8 mouse cellular contexts compared by ENCODE assay signal in genomic region chr9:107288711-107289110, GRCm38 (mm10). TPM values are rescaled to one million over a fixed set of nuclear protein-coding genes. Genes with fewer than 3 reads are reported as not detected.
DNase-seq lines count a peak whose midpoint lies in the region; ATAC-seq and TF ChIP-seq lines count a peak whose summit lies in the region.

No protein-coding gene starts in this region.

- H3K27me3 ChIP-seq in CH12.LX (replicated peaks), result peaks cover 8% of the 10 kb centered on the region
- H3K27me3 ChIP-seq in forebrain, embryonic 13.5 days, result peaks cover 34% of the 10 kb centered on the region
- peaks cover 27% of the 10 kb centered on the region for H3K27me3 ChIP-seq in limb, embryonic 10.5 days (ENCODE audit: low read depth, poor library complexity, severe bottlenecking)
- peaks cover 38% of the 10 kb centered on the region for H3K27me3 ChIP-seq in midbrain, embryonic 10.5 days (ENCODE audit: low read depth, poor library complexity, severe bottlenecking)

- peak overlapping the region; percentile 70 for H3K9ac ChIP-seq in CH12.LX (ENCODE audit: insufficient read depth, low read depth)
- no peak overlapping the region for H3K9ac ChIP-seq in forebrain, embryonic 13.5 days

- H3K27ac ChIP-seq in CH12.LX (ENCODE audit: insufficient read depth, low read depth), result peak overlapping the region; percentile 78
- no peak overlapping the region for H3K27ac ChIP-seq in forebrain, embryonic 13.5 days
- H3K27ac ChIP-seq in limb, embryonic 10.5 days, result no peak overlapping the region
- H3K27ac ChIP-seq in midbrain, embryonic 10.5 days (replicated peaks), result no peak overlapping the region

- whole genome bisulfite sequencing in forebrain, embryonic 13.5 days, result 26% methylated on average over 8 of the region's 8 CpGs
- WGBS in limb, embryonic 10.5 days, result 26% methylated on average over 8 of the region's 8 CpGs
- 28% methylated on average over 8 of the region's 8 CpGs for WGBS in midbrain, embryonic 10.5 days

- DNase-seq in 3134 (ENCODE audit: extremely low read depth, insufficient read length, low spot score) (peak; percentile 37), CH12.LX (ENCODE audit: extremely low read depth) (peak; percentile 94)
- DNase-seq in limb, embryonic 10.5 days (ENCODE audit: low spot score), result no peak
- DNase-seq in midbrain, embryonic 10.5 days (ENCODE audit: low spot score), result no peak
- peak; percentile 41 to 58 for DNase-seq in thymus, postnatal 36 days
- DNase-seq in urinary bladder, postnatal 4 days (ENCODE audit: low spot score in 2 of 2), result no peak

- peak; percentile 56 for TF ChIP-seq POLR2A in CH12.LX (IDR thresholded peaks at IDR 0.05; ENCODE audit: low read depth, low read length)

- dilution Hi-C loops in CH12.LX (cut with MboI; ENCODE audit: extremely low pct_ligation_motif_present, extremely low pct_unique_long_range_greater_than_20kb, low sequenced_read_pairs), result no loop called here

- peak overlapping the region; percentile 83 for H3K4me2 ChIP-seq in CH12.LX (ENCODE audit: insufficient read depth, low read depth, poor library complexity, severe bottlenecking)
- peak overlapping the region; percentile 77 for H3K4me2 ChIP-seq in forebrain, embryonic 13.5 days

- no peak; the same call in 1 of the 2 replicates for ATAC-seq in forebrain, embryonic 13.5 days
- ATAC-seq in cerebellum, adult (ENCODE audit: insufficient number of reproducible peaks, low FRiP score, low TSS enrichment), result no peak

- no peak for TF ChIP-seq RAD21 in CH12.LX (IDR thresholded peaks at IDR 0.05; ENCODE audit: low read depth, low read length)

- no peaks in the 10 kb centered on the region for H3K9me3 ChIP-seq in CH12.LX (replicated peaks; ENCODE audit: low read length)
- H3K9me3 ChIP-seq in forebrain, embryonic 13.5 days (replicated peaks), result no peaks in the 10 kb centered on the region
- H3K9me3 ChIP-seq in limb, embryonic 10.5 days (replicated peaks), result no peaks in the 10 kb centered on the region
- H3K9me3 ChIP-seq in midbrain, embryonic 10.5 days (replicated peaks), result no peaks in the 10 kb centered on the region

- TF ChIP-seq EP300 in CH12.LX (IDR thresholded peaks at IDR 0.05; ENCODE audit: low read length), result no peak

- no peak for TF ChIP-seq CTCF in CH12.LX (conservative IDR thresholded peaks at IDR 0.05 in 1 of 2, IDR thresholded peaks at IDR 0.05 in 1 of 2; ENCODE audit: low read depth in 2 of 2, low read length in 2 of 2)

- in situ Hi-C loops in CH12.LX (cut with MboI; ENCODE audit: low pct_ligation_motif_present, low pct_unique_long_range_greater_than_20kb, low sequenced_read_pairs), result loop anchor here (5.0 to 25.0 kb wide), 2 partner anchors 41 to 626 kb away; partner anchors contain the start of gene Grm2

- H3K79me2 ChIP-seq in CH12.LX (replicated peaks; ENCODE audit: control insufficient read depth, extremely low read depth, insufficient read depth, poor library complexity, severe bottlenecking), result no peaks in the 10 kb centered on the region

- H3K4me1 ChIP-seq in CH12.LX (ENCODE audit: control insufficient read depth in 1 of 2, insufficient read depth in 2 of 2), result peaks cover 5 to 44% of the 10 kb centered on the region in 2 experiments
- peaks cover 13% of the 10 kb centered on the region for H3K4me1 ChIP-seq in forebrain, embryonic 13.5 days
- H3K4me1 ChIP-seq in limb, embryonic 10.5 days, result peaks cover 36% of the 10 kb centered on the region
- peaks cover 24% of the 10 kb centered on the region for H3K4me1 ChIP-seq in midbrain, embryonic 10.5 days

- peaks cover 9 to 34% of the 10 kb centered on the region in 2 experiments for H3K36me3 ChIP-seq in CH12.LX (replicated peaks in 1 of 2; ENCODE audit: control insufficient read depth in 1 of 2, insufficient read depth in 1 of 2, low read length in 1 of 2)
- H3K36me3 ChIP-seq in forebrain, embryonic 13.5 days (ENCODE audit: poor library complexity, severe bottlenecking), result no peaks in the 10 kb centered on the region
- H3K36me3 ChIP-seq in limb, embryonic 10.5 days, result no peaks in the 10 kb centered on the region
- H3K36me3 ChIP-seq in midbrain, embryonic 10.5 days, result no peaks in the 10 kb centered on the region

- H3K4me3 ChIP-seq in CH12.LX (replicated peaks in 1 of 3; ENCODE audit: low read depth in 2 of 3, low read length in 2 of 3, poor library complexity in 1 of 3), result peak overlapping the region; percentile 80 to 85 (median 81)
- H3K4me3 ChIP-seq in forebrain, embryonic 13.5 days, result no peak overlapping the region
- peak overlapping the region; percentile 57 for H3K4me3 ChIP-seq in limb, embryonic 10.5 days
- peak overlapping the region; percentile 63 for H3K4me3 ChIP-seq in midbrain, embryonic 10.5 days

TF ChIP-seq in CH12.LX, 34 proteins besides CTCF, POLR2A, EP300 and RAD21 (continues in another document):
- TF ChIP-seq SMC3 (IDR thresholded peaks at IDR 0.05; ENCODE audit: low read depth, low read length) (no peak), JUN (IDR thresholded peaks at IDR 0.05; ENCODE audit: insufficient read depth, low read depth, low read length) (no peak), ZNF384 (IDR thresholded peaks at IDR 0.05; ENCODE audit: low read depth, low read length) (no peak), E2F4 (IDR thresholded peaks at IDR 0.05; ENCODE audit: insufficient replicate concordance, low read depth, low read length) (no peak), MYC (IDR thresholded peaks at IDR 0.05; ENCODE audit: low read depth, low read length) (peak; percentile 75), USF2 (conservative IDR thresholded peaks at IDR 0.05; ENCODE audit: low read depth, low read length) (no peak), KAT2A (IDR thresholded peaks at IDR 0.05; ENCODE audit: insufficient replicate concordance, low read length) (no peak), TCF12 (IDR thresholded peaks at IDR 0.05; ENCODE audit: low read depth, low read length) (no peak), IRF4 (IDR thresholded peaks at IDR 0.05; ENCODE audit: low read depth, low read length) (no peak), ZKSCAN1 (IDR thresholded peaks at IDR 0.05; ENCODE audit: borderline replicate concordance, low read depth, low read length) (no peak), HCFC1 (IDR thresholded peaks at IDR 0.05; ENCODE audit: low read depth, low read length) (no peak; the same call in 1 of the 2 replicates), PAX5 (IDR thresholded peaks at IDR 0.05; ENCODE audit: low read length) (no peak), ELF1 (IDR thresholded peaks at IDR 0.05; ENCODE audit: low read depth, low read length) (peak; percentile 93), ZC3H11A (IDR thresholded peaks at IDR 0.05; ENCODE audit: low read depth, low read length) (no peak), POLR2AphosphoS2 (IDR thresholded peaks at IDR 0.05; ENCODE audit: low read depth, low read length) (no peak), CHD1 (IDR thresholded peaks at IDR 0.05; ENCODE audit: low read depth, low read length) (no peak), ETS1 (conservative IDR thresholded peaks at IDR 0.05; ENCODE audit: low read depth, low read length) (no peak), MEF2A (IDR thresholded peaks at IDR 0.05; ENCODE audit: borderline replicate concordance, low read depth, low read length) (peak; percentile 42; the same call in 1 of the 2 replicates), BHLHE40 (IDR thresholded peaks at IDR 0.05; ENCODE audit: low read depth, low read length) (peak; percentile 20; the same call in 1 of the 2 replicates), SIN3A (IDR thresholded peaks at IDR 0.05; ENCODE audit: low read length) (peak; percentile 92), MAX (IDR thresholded peaks at IDR 0.05; ENCODE audit: low read length) (peak; percentile 80), UBTF (IDR thresholded peaks at IDR 0.05; ENCODE audit: low read depth, low read length) (no peak)

RNA-seq across cellular contexts. Expression of gene Mapkapk3, which starts 1.0 kb away (rescaled TPM):
- total RNA-seq in CH12.LX (2012; rRNA removed), result 33.3 and 39.8 TPM in 2 replicates
- total RNA-seq in CH12.LX (2014; rRNA removed), result 29.1 and 29.9 TPM in 2 replicates
- 30.1 and 33.1 TPM in 2 replicates for polyA plus RNA-seq in CH12.LX (2012; ENCODE audit: insufficient read length, low read depth)
- polyA plus RNA-seq in forebrain, embryonic 13.5 days (2015; fragmentation: Nextera tagmentation; extraction: Ambion mirVana), result 2.0 and 2.4 TPM in 2 replicates
- 5.3 and 5.9 TPM in 2 replicates for polyA plus RNA-seq in limb, embryonic 10.5 days (2016; fragmentation: Nextera tagmentation; extraction: Ambion mirVana)
- polyA plus RNA-seq in midbrain, embryonic 10.5 days (2016; fragmentation: Nextera tagmentation; extraction: Ambion mirVana), result 3.9 and 4.9 TPM in 2 replicates

RNA-seq across cellular contexts. Expression of gene Cish, which starts 7.1 kb away (rescaled TPM):
- 1.7 and 3.5 TPM in 2 replicates for total RNA-seq in CH12.LX (2012; rRNA removed)
- total RNA-seq in CH12.LX (2014; rRNA removed), result 0.42 and 0.43 TPM in 2 replicates
- 2.2 and 4.6 TPM in 2 replicates for polyA plus RNA-seq in CH12.LX (2012; ENCODE audit: insufficient read length, low read depth)
- 6.2 and 7.3 TPM in 2 replicates for polyA plus RNA-seq in forebrain, embryonic 13.5 days (2015; fragmentation: Nextera tagmentation; extraction: Ambion mirVana)
- 4.3 and 5.1 TPM in 2 replicates for polyA plus RNA-seq in limb, embryonic 10.5 days (2016; fragmentation: Nextera tagmentation; extraction: Ambion mirVana)
- polyA plus RNA-seq in midbrain, embryonic 10.5 days (2016; fragmentation: Nextera tagmentation; extraction: Ambion mirVana), result 7.3 and 7.5 TPM in 2 replicates

RNA-seq across cellular contexts. Expression of gene Hemk1, which starts 49.4 kb away (rescaled TPM):
- total RNA-seq in CH12.LX (2012; rRNA removed) (12.2 and 20.5 TPM in 2 replicates), CH12.LX (2014; rRNA removed) (10.8 and 12.1 TPM in 2 replicates)
- 11.9 TPM in 2 replicates for polyA plus RNA-seq in CH12.LX (2012; ENCODE audit: insufficient read length, low read depth)
- 13.3 and 13.9 TPM in 2 replicates for polyA plus RNA-seq in forebrain, embryonic 13.5 days (2015; fragmentation: Nextera tagmentation; extraction: Ambion mirVana)
- polyA plus RNA-seq in limb, embryonic 10.5 days (2016; fragmentation: Nextera tagmentation; extraction: Ambion mirVana), result 10.3 and 12.2 TPM in 2 replicates
- 13.5 and 15.2 TPM in 2 replicates for polyA plus RNA-seq in midbrain, embryonic 10.5 days (2016; fragmentation: Nextera tagmentation; extraction: Ambion mirVana)

RNA-seq across cellular contexts. Expression of gene 6430571L13Rik, which starts 51.7 kb away (rescaled TPM):
- total RNA-seq in CH12.LX (2012; rRNA removed) (0.34 and 0.72 TPM in 2 replicates), CH12.LX (2014; rRNA removed) (0.11 TPM in 1 of 2 replicates, not detected in the other)
- 0.09 and 0.10 TPM in 2 replicates for polyA plus RNA-seq in CH12.LX (2012; ENCODE audit: insufficient read length, low read depth)
- polyA plus RNA-seq in forebrain, embryonic 13.5 days (2015; fragmentation: Nextera tagmentation; extraction: Ambion mirVana), result 3.1 and 3.2 TPM in 2 replicates
- polyA plus RNA-seq in limb, embryonic 10.5 days (2016; fragmentation: Nextera tagmentation; extraction: Ambion mirVana), result 0.72 and 0.74 TPM in 2 replicates
- 1.8 and 2.5 TPM in 2 replicates for polyA plus RNA-seq in midbrain, embryonic 10.5 days (2016; fragmentation: Nextera tagmentation; extraction: Ambion mirVana)

RNA-seq across cellular contexts. Expression of gene Dock3, which starts 57.0 kb away (rescaled TPM):
- total RNA-seq in CH12.LX (2012; rRNA removed) (0.21 and 0.30 TPM in 2 replicates), CH12.LX (2014; rRNA removed) (not detected in 2 replicates)
- polyA plus RNA-seq in CH12.LX (2012; ENCODE audit: insufficient read length, low read depth), result not detected in 2 replicates
- polyA plus RNA-seq in forebrain, embryonic 13.5 days (2015; fragmentation: Nextera tagmentation; extraction: Ambion mirVana), result 14.4 and 16.1 TPM in 2 replicates
- polyA plus RNA-seq in limb, embryonic 10.5 days (2016; fragmentation: Nextera tagmentation; extraction: Ambion mirVana), result 0.76 and 0.85 TPM in 2 replicates
- polyA plus RNA-seq in midbrain, embryonic 10.5 days (2016; fragmentation: Nextera tagmentation; extraction: Ambion mirVana), result 4.2 and 4.4 TPM in 2 replicates

Comparison
In these comparisons a context has a peak if more than half of its experiments do, and no peak if none do; other contexts are left out.
1. DNase-seq: peak in 3134 (single experiment), CH12.LX (single experiment) and thymus, postnatal 36 days (2 of 2); none in limb, embryonic 10.5 days (single experiment), midbrain, embryonic 10.5 days (single experiment) and urinary bladder, postnatal 4 days (0 of 2).